Mouse (Mus musculus): ENCODE measurements at regions not wholly inside any gene's neighbourhood (a gene's known extent, or its start where the extent isn't known, plus 50 kb on each side); places are given as distances from the start of the nearest gene placed in this dataset.

DNA sequence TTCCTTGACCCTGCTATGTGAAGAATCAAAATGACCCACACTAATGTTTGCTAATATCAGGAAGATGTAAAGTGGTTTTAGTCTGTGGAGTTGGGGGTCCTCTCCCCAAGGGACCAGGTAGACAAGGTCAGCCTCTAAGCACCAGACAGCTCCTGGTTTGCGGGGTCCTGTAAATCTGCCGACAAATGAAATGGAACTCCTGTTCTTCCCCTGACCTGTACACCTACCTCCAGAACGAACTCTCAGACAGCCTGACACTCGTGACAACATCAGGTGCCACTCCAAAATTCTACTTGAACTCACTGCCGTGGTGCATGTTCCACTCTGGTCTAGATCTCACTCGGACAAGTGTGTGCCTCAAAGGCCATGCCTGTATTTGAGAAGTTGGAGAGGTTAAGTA is 121.8 kb upstream of the Cdkn3 start:
- DNase-seq (ENCODE audit: low spot score) (no peak), ATAC-seq (ENCODE audit: insufficient read depth, low read depth) (no peak)
- TF ChIP-seq CTCF (IDR thresholded peaks at IDR 0.05; ENCODE audit: low read depth) (no peak), EP300 (IDR thresholded peaks at IDR 0.05; ENCODE audit: low read depth) (no peak)
- H3K4me1 ChIP-seq (ENCODE audit: control insufficient read depth, insufficient read depth): no peaks in the 10 kb centered on the region; the same call in 1 of the 2 replicates
- H3K36me3 ChIP-seq (replicated peaks; ENCODE audit: control insufficient read depth, insufficient read depth, low read length): no peaks in the 10 kb centered on the region
- H3K9ac ChIP-seq (replicated peaks; ENCODE audit: low read depth, low read length): no peak overlapping the region
- H3K4me2 ChIP-seq (ENCODE audit: low read depth, low read length): no peak overlapping the region
- no peak overlapping the region for H3K4me3 ChIP-seq (ENCODE audit: low read depth, low read length)
- no peaks in the 10 kb centered on the region for H3K9me3 ChIP-seq (replicated peaks; ENCODE audit: control insufficient read depth, low read length)
- WGBS: 76% methylated on average over 6 of the region's 6 CpGs
- H3K27ac ChIP-seq (ENCODE audit: low read depth): no peak overlapping the region
- H3K27me3 ChIP-seq (ENCODE audit: control insufficient read depth, insufficient read depth, low read length): no peaks in the 10 kb centered on the region

DNA sequence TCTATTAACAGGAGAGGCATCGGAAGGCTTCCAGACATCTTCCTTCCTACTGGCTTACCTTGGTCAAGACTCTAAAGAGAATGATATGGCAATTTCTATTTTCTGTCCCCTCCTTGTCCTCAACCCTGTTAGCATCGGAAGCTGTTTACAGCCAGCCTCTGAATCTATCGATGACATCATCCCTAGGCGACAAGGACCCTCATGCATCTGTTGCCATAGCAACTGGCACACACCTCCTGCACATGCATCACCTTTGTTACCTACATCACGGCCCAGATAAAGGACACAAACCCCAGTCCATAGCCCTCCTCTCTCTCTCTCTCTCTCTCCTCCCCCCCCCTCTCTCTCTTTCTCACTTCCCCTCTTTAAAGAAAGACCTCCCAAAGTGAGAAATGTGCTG is 123.1 kb upstream of the Cdkn3 start:
- H3K4me1 ChIP-seq (ENCODE audit: control insufficient read depth, insufficient read depth): no peaks in the 10 kb centered on the region; the same call in 1 of the 2 replicates
- 83% methylated on average over 5 of the region's 5 CpGs for WGBS
- H3K4me3 ChIP-seq (ENCODE audit: low read depth, low read length): no peak overlapping the region
- H3K4me2 ChIP-seq (ENCODE audit: low read depth, low read length): no peak overlapping the region
- no peaks in the 10 kb centered on the region for H3K9me3 ChIP-seq (replicated peaks; ENCODE audit: control insufficient read depth, low read length)
- no peaks in the 10 kb centered on the region for H3K27me3 ChIP-seq (ENCODE audit: control insufficient read depth, insufficient read depth, low read length)
- TF ChIP-seq CTCF (IDR thresholded peaks at IDR 0.05; ENCODE audit: low read depth) (no peak), EP300 (IDR thresholded peaks at IDR 0.05; ENCODE audit: low read depth) (no peak)
- no peak overlapping the region for H3K9ac ChIP-seq (replicated peaks; ENCODE audit: low read depth, low read length)
- no peaks in the 10 kb centered on the region for H3K36me3 ChIP-seq (replicated peaks; ENCODE audit: control insufficient read depth, insufficient read depth, low read length)
- no peak overlapping the region for H3K27ac ChIP-seq (ENCODE audit: low read depth)
- DNase-seq (ENCODE audit: low spot score) (no peak), ATAC-seq (ENCODE audit: insufficient read depth, low read depth) (no peak)

DNA sequence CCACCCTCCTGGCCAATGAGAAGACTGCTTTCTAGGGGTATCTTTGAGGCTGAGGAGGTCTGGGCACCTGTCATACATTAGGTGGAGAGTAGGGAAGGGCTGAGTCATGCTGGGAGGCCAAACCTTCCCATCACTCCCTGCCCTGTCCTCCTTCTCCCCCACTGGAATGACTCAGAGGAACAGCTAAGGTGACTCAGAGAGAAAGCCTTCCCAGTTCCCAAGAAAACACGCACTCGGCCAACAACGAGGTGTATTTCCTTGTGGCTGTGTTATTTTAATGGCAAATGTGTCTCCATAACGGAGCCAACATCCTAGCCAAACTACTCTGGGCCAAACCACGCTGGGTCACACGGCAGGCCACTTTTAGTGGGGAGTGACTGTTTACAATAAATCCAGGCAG is 124.0 kb upstream of the Cdkn3 start:
- ATAC-seq (ENCODE audit: insufficient read depth, low read depth) (peak; percentile 49; the same call in 1 of the 2 replicates), DNase-seq (ENCODE audit: low spot score) (peak; percentile 21)
- Histone ChIP-seq H3K27me3 (ENCODE audit: control insufficient read depth, insufficient read depth, low read length) (no peaks in the 10 kb centered on the region), H3K27ac (ENCODE audit: low read depth) (no peak overlapping the region), H3K9me3 (replicated peaks; ENCODE audit: control insufficient read depth, low read length) (no peaks in the 10 kb centered on the region), H3K4me2 (ENCODE audit: low read depth, low read length) (no peak overlapping the region), H3K4me1 (ENCODE audit: control insufficient read depth, insufficient read depth) (no peaks in the 10 kb centered on the region; the same call in 1 of the 2 replicates), H3K36me3 (replicated peaks; ENCODE audit: control insufficient read depth, insufficient read depth, low read length) (no peaks in the 10 kb centered on the region), H3K4me3 (ENCODE audit: low read depth, low read length) (no peak overlapping the region), H3K9ac (replicated peaks; ENCODE audit: low read depth, low read length) (no peak overlapping the region)
- WGBS: 69% methylated on average over 6 of the region's 6 CpGs
- no peak for TF ChIP-seq EP300 (IDR thresholded peaks at IDR 0.05; ENCODE audit: low read depth)
- TF ChIP-seq CTCF (IDR thresholded peaks at IDR 0.05; ENCODE audit: low read depth): no peak

DNA sequence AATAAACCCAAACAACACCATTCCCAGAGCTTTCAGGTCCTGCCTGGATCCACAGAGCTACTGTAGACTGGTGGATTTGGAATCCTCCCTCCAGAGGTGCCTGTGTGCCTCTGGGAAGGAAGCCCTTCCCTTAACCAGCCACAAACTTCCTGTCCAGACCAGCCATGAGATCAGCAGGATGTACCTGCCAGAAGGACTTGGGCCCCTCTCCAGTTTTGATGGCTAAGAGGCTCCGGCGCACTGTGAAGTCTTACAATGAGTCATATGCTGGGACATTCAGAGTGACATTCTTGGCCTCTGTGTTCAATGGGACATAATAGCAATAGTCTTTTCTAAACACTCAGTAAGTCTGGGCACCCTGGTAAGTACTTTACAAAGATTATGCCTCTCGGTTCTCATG is 125.0 kb upstream of the Cdkn3 start:
- TF ChIP-seq CTCF (IDR thresholded peaks at IDR 0.05; ENCODE audit: low read depth) (no peak), EP300 (IDR thresholded peaks at IDR 0.05; ENCODE audit: low read depth) (no peak)
- no peak overlapping the region for H3K4me3 ChIP-seq (ENCODE audit: low read depth, low read length)
- no peak overlapping the region for H3K9ac ChIP-seq (replicated peaks; ENCODE audit: low read depth, low read length)
- peak; percentile 10 for DNase-seq (ENCODE audit: low spot score)
- ATAC-seq (ENCODE audit: insufficient read depth, low read depth): peak; percentile 53; the same call in 1 of the 2 replicates
- 31% methylated on average over 3 of the region's 3 CpGs for WGBS
- H3K36me3 ChIP-seq (replicated peaks; ENCODE audit: control insufficient read depth, insufficient read depth, low read length): no peaks in the 10 kb centered on the region
- H3K27ac ChIP-seq (ENCODE audit: low read depth): no peak overlapping the region
- no peaks in the 10 kb centered on the region; the same call in 1 of the 2 replicates for H3K4me1 ChIP-seq (ENCODE audit: control insufficient read depth, insufficient read depth)
- no peaks in the 10 kb centered on the region for H3K9me3 ChIP-seq (replicated peaks; ENCODE audit: control insufficient read depth, low read length)
- no peak overlapping the region for H3K4me2 ChIP-seq (ENCODE audit: low read depth, low read length)
- no peaks in the 10 kb centered on the region for H3K27me3 ChIP-seq (ENCODE audit: control insufficient read depth, insufficient read depth, low read length)

DNA sequence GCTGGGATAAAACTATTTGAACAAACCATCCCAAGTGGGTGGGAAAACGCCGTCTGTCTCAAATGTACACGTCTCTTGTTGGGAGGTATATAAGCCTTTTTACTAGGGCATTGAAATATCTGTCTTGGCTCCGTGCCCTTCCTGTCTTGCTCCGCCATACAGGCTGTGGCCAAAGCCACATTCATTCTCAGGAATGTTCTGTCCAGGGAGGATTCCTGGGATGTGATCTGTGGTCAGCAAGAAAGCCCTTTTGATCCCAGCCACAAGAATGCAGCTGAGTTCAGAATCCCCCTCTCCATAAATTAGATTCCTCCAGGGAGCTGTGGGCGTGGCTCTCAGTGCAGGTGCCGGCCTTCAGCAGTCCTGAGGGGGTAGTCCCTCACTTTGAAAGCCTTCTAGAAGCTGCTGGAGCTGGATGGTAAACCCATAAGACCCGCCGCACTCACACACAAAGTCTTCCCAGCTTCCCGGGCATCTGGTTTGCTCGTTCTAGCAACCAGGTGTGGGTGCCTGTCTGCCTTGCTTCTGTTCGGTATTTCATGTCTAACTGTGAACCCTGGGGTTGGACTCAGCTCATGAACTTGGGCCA is 125.6 kb upstream of the Cdkn3 start:
- H3K9me3 ChIP-seq (replicated peaks; ENCODE audit: control insufficient read depth, low read length): no peaks in the 10 kb centered on the region
- DNase-seq (ENCODE audit: low spot score): no peak
- TF ChIP-seq CTCF (IDR thresholded peaks at IDR 0.05; ENCODE audit: low read depth) (no peak), EP300 (IDR thresholded peaks at IDR 0.05; ENCODE audit: low read depth) (no peak)
- no peaks in the 10 kb centered on the region for H3K27me3 ChIP-seq (ENCODE audit: control insufficient read depth, insufficient read depth, low read length)
- H3K4me2 ChIP-seq (ENCODE audit: low read depth, low read length): no peak overlapping the region
- no peaks in the 10 kb centered on the region; the same call in 1 of the 2 replicates for H3K4me1 ChIP-seq (ENCODE audit: control insufficient read depth, insufficient read depth)
- 72% methylated on average over 12 of the region's 12 CpGs for WGBS
- H3K4me3 ChIP-seq (ENCODE audit: low read depth, low read length): no peak overlapping the region
- ATAC-seq (ENCODE audit: insufficient read depth, low read depth): no peak
- no peak overlapping the region for H3K27ac ChIP-seq (ENCODE audit: low read depth)
- no peaks in the 10 kb centered on the region for H3K36me3 ChIP-seq (replicated peaks; ENCODE audit: control insufficient read depth, insufficient read depth, low read length)
- no peak overlapping the region for H3K9ac ChIP-seq (replicated peaks; ENCODE audit: low read depth, low read length)

DNA sequence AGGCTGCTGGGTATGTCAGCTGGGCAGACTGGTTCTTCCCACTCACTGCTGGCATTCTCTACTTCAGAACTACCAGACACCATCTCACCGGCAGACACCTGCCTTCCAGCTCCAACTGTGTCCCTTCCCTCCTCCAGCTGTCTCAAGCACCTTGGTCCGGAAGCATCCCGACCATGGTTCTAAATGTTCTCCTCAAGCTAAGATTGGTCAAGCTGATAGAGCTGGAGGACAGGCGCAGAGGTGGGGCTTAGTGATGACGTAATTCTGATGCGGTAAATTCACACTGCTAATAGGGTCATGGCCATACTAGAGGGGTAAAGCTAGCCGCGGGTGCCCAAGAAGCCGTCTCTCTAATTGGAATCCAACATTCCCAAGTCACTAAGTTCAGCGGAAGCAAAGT is 126.1 kb upstream of the Cdkn3 start:
- H3K9me3 ChIP-seq (replicated peaks; ENCODE audit: control insufficient read depth, low read length): no peaks in the 10 kb centered on the region
- H3K4me1 ChIP-seq (ENCODE audit: control insufficient read depth, insufficient read depth): no peaks in the 10 kb centered on the region; the same call in 1 of the 2 replicates
- H3K4me3 ChIP-seq (ENCODE audit: low read depth, low read length): no peak overlapping the region
- no peak overlapping the region for H3K4me2 ChIP-seq (ENCODE audit: low read depth, low read length)
- 81% methylated on average over 10 of the region's 10 CpGs for whole genome bisulfite sequencing
- H3K9ac ChIP-seq (replicated peaks; ENCODE audit: low read depth, low read length): no peak overlapping the region
- no peak overlapping the region for H3K27ac ChIP-seq (ENCODE audit: low read depth)
- DNase-seq (ENCODE audit: low spot score) (no peak), ATAC-seq (ENCODE audit: insufficient read depth, low read depth) (no peak)
- TF ChIP-seq CTCF (IDR thresholded peaks at IDR 0.05; ENCODE audit: low read depth) (no peak), EP300 (IDR thresholded peaks at IDR 0.05; ENCODE audit: low read depth) (no peak)
- H3K27me3 ChIP-seq (ENCODE audit: control insufficient read depth, insufficient read depth, low read length): no peaks in the 10 kb centered on the region
- H3K36me3 ChIP-seq (replicated peaks; ENCODE audit: control insufficient read depth, insufficient read depth, low read length): no peaks in the 10 kb centered on the region

Measured in heart, postnatal 0 days (tissue).